Mouse (Mus musculus) G1E (cell line): ENCODE results near the gene Cmc1.

Source experiments
- CTCF ChIP-seq: IDR thresholded peaks from 2 replicates; pipeline ENCODE4 v1.5.1; 2012; ENCODE audit warnings: low read depth, low read length, inconsistent platforms, mixed read lengths
- GATA1 ChIP-seq: IDR thresholded peaks from 2 replicates; pipeline ENCODE4 v1.6.1; 2012; ENCODE audit warnings: borderline replicate concordance, low read length, inconsistent platforms, mixed read lengths
- POLR2AphosphoS5 ChIP-seq: IDR thresholded peaks from 2 replicates; pipeline ENCODE4 v1.6.1; 2012; ENCODE audit warnings: low read depth, low read length, inconsistent platforms; ENCODE audit not compliant: insufficient replicate concordance
- TAL1 ChIP-seq: conservative IDR thresholded peaks from 2 replicates; pipeline ENCODE4 v1.6.1; 2012; ENCODE audit warnings: low read depth, low read length, inconsistent platforms, mixed read lengths

GRCm38 (mm10) chr9:118041022-118041400 lies 109.0 kb downstream of the Cmc1 start:
- no peak for TF ChIP-seq CTCF
- TF ChIP-seq GATA1, result no peak
- no peak for TF ChIP-seq POLR2AphosphoS5
- no peak for TF ChIP-seq TAL1
